Mouse (Mus musculus): ENCODE measurements around the gene Ralgds.

The Ralgds gene

DNA sequence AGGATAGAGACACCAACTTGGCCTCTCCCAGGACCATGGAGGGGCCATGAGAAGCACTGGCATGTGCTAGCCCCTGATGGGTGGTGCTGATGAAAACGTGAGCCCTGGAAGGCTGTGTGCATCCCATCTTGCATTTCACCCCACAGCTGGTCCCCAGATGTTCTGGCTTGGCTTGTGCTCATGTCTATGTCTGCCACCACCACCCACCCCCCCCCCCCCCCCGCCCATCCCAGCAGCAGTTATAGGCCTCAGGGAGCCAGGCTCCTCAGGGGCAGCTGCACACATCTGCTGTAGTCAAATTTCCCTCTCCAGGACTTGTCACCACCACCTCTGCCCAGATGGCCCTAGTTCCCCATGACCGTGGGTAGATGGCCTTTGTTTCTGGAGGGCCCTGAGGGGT is 57.0 kb downstream of the Ralgds start:
- no peak for DNase-seq

DNA sequence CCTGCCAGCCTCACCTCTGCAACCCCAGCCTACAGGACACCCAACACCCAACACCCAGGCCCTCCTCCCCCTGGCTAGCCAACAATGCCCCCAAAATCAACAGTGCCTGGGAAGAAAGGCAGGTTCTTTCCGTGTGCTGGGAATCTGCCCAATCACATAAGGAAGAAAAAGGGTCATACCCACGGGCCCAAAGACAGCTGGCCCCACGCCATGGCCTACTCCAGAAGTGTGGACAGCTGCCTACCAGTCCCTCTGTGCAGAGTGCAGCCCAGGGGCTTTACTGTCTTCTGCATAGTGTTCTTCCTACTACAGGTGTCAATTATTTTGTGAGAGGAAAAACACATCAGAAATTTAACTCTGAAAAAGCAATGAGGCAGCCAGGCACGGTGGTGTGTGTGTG is 62.4 kb downstream of the Ralgds start:
- DNase-seq: no peak

DNA sequence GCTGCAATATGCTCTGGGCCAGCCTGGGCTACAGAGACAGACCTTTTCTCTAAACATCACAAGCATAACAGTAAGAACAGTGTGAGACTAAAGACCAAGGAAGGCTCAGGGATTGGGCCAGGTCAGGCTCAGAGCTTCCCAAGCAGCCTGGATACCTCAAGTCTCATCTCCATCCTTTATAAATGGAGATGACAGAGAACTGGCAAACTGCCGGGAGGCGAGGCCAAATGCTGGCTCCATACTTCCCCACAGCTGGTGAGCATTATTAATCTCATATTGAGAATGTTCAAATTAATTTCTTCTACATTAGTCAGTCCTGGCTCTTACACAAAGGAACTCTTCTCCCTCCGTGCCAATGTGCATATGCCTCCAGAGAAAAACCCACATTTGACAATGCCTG is 63.9 kb downstream of the Ralgds start:
- peak; percentile 52 for DNase-seq

DNA sequence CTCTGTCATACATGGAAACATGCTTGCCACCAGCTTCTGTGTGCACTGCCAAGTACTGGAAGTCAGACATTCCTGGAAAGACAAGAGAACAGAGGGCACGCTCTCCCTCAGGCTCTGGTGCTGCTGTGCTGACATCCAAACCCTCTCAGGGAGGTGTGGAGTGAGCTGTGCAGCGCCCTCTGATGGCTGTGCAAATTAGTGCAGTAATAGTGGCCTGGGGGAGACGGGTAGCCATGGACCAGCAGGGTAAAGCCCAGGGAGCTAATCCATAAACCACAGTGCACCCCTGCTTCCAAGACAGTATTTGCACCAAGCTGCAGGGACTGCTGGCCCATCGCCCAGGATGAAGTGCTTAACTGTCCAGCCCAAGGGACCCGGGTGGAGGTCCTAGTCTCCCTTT is 65.1 kb downstream of the Ralgds start:
- DNase-seq: no peak

GRCm38 (mm10) chr2:28582647-28583353 is 69.9 kb downstream of the Ralgds start:
- DNase-seq: peak; percentile 90

DNA sequence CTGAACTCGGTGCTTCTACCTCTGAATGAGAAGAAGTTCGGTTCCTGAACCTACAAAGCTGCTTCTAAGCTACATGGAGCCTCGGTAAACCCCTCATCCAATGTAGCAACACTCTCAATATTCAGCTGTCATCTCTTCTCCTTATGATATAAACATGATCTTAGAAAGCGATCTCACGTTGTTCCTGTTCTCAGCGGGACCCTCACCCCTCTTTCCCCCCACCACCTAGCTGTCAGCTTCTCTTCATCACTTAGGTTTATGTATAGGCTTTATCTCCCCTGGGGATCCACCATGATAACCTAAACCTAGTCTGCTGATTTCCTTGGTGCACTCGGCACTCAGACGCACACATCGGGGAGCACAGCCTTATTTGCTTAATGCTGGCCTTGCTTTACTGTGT is 70.7 kb downstream of the Ralgds start, which contains the start of gene Gtf3c5:
Gene Gtf3c5 (minus strand): TSS at position 101 of the 400 bp plus-strand sequence.
- DNase-seq: no peak

GRCm38 (mm10) chr2:28585043-28585571 is 72.2 kb downstream of the Ralgds start:
- DNase-seq: peak; percentile 80

DNA sequence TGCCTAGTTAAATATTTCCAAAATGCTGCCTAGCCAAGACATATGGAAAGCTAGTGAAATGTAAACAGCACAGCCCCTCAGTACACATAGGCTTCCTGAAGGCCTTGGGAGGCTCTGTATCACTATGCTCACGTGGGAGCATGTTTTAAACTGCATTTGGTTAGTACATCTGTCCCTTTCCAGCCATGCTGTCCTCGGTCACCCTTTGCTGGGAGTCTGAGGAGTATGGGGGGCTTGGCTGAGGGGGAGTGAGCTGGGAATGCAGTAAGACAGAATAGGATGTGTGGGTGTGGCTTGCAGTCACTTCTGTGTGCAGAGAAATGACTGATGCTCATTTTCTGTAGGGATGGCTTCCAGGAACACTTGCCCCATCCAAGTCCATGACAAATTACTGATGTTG is 72.8 kb downstream of the Ralgds start:
- DNase-seq: no peak

DNA sequence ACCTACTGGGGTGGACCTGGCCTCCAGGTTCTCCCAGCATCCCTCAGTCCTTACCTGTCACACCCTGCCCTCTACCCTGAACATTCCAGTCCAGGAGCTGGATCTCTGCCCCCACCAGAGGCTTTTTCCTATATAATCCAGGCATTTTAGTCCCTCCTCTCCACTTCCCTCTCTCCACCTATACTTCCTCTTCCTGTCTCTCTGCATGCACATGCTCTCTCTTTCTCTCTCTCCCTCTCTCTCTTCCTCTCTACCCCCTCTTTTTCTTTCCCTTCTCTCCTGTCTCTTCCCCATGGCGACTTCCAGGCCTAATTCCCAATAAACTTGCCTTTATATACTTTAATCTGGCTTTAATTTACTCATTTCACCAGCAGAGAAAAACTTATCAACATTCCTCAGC is 75.6 kb downstream of the Ralgds start:
- no peak for DNase-seq

DNA sequence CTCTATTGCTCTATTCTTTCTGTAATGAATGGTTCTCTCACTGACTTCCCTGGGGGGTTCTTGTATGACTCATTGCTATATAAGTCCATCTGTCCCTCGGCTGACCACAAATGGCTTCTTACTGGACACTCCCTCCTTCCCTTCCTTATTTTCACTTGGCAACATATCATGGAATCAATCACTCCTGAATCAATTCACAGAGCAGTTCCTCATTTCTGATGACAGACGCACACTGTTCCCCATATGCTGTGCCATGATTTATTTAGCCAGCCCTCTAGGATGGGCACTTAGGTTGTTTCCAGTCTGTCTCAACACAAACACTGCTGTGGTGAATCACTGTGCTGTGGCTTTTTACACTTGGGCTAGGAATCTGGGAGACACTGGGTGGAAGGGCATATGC is 78.6 kb downstream of the Ralgds start:
- DNase-seq: no peak

GRCm38 (mm10) chr2:28592809-28593208 is 79.9 kb downstream of the Ralgds start:
- DNase-seq: no peak

GRCm38 (mm10) chr2:28596021-28596420 is 83.1 kb downstream of the Ralgds start:
- no peak for DNase-seq

- no peak for DNase-seq
These were observed 84.1 kb downstream of the Ralgds start for GRCm38 (mm10) chr2:28596998-28597397.

DNA sequence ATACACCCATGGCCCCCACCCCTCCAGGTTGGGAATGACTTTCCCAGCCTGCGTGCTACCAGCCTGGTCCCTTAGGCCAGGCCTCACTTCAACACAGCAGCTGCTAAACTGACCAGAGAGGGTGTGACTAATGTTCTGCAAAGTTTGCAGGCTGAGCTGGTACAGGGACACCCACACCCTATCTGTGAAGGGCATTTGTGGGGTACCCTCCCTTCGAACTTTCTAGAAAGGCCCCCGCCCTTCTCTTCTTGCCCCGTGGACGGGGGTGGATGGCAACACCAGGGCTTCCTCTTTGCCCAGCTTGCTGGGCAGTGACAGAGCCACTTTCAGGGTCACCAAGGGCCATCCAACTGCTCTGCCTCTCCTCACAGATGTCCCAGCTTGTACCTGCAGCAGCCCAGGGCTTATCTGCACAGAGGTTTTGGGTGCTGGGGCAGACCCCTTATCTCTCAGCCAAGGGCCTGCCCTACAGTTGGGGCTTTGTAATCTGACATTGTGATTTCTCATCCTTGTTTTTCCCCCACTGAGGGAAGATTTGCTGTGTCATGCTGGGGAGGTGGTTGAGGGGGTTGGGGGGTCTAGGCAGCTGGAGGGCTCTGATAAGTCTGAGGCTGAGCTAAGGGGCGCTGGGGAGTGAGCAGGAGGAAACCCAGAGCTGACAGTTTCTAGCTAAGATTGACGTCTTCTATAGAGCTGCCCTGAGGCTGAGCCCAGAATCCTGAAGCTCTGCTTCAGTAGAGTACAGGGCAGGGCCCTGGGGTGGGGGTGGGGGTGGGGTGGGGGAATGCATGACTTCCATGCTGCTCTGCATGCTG is 85.0 kb downstream of the Ralgds start:
- no peak for DNase-seq

DNA sequence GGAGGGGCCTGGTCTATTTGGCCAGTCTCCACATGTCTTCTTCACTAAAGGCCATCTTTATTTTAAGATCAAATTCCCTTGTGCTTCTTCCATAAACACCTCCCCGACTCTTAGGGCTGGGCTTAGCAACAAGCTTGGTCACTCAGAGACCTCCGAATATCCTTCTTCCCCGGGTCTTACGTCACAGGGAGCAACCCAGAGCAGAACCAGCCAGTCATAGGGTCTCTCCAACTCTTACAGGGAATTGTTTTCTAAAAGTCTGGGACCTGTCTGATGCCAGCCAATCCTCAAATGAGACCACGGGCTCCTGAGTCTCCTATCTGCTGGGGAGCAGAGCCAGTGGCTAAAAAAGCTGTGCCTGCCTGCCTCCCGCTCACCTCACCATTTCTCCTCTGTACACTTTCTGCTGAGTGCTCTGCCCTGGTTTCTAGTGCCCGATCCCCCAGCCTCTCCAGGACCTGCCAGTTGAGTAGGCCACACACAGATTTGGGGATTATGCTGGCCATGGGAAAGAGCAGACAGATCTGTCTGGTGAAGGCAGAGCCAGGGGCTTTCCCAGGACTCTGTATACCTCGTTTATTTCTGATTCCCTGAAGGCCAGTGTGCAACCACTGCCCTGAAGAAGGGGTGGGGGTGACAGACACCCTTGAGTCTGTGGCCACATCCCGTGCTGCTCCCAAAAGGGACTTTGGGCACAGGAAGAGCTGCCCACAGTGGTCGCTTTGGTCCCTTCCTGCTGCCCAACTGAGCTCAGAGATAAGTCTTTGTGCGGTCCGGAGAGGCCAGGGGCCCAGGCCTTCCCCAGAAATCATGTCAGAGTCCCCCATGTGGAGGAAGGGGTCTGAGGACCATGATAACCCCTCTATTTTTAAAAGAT is 86.0 kb downstream of the Ralgds start:
- DNase-seq: no peak

- no peak for DNase-seq
These were observed 86.6 kb downstream of the Ralgds start for GRCm38 (mm10) chr2:28599569-28599900.

DNA sequence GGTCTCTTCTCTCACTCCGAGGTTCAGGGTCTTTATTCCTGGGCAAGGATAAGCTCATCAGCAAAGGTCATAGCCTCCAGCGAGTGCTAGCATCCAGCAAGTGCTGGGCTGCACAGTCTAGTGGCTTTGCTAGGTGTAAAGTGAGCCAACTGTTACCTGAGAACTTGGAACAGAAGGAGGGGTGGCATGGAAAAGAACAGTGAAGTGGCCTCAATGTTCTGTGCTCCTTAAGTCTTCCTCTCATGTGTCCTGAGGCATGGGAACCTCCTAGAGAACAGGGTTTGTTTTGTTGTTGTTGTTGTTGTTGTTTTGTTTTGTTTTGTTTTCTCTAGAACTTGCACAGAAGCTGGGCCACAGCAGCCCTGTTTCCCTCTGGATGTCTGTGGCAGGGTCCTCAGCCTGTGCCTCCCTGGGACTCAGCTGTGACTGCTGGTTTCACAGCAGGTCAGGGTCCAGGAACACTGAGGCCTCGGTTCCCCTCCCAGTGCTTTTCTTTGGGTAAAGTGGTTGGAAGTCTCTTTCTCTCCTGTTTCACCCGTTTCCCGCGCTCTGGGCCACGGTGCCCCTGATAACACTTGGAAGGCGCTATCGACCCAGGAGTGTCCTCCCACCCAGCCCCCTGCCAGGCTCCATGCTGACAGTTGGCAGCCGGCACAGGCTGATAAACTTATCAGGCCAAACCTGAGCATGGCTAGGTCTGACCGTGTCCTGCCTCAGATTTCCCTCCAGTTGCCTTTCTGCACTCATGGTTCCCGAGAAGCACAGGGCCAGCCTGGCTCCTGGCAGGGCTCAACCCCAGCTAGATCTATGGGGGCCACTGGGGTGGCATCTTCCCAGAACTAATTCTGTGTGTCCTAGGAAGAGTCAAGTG is 89.0 kb downstream of the Ralgds start:
- DNase-seq: no peak

Data from layer of hippocampus, adult 9-11 months (tissue).